ENCODE assay signal across 18 mouse cellular contexts in genomic region chr7:117505791-117506190, GRCm38 (mm10).
DNase-seq lines count a peak whose midpoint lies in the region; ATAC-seq and TF ChIP-seq lines count a peak whose summit lies in the region.
"Had no signal": no experiment of that assay in that cellular context is flagged by ENCODE, and none has a peak within 500 bp of the region (broad histone marks: within the 10 kb centered on the region; RNA-seq: fewer than 3 reads in every experiment).

No protein-coding gene starts in this region.

- ATAC-seq in midbrain, embryonic 11.5 days (ENCODE audit: low FRiP score), result no peak
- ATAC-seq in midbrain, embryonic 16.5 days, result no peak
- no peak for ATAC-seq in kidney, postnatal 0 days (replicated peaks; ENCODE audit: low FRiP score, low read depth)
- peak; percentile 8; the same call in 1 of the 2 replicates for ATAC-seq in stomach, embryonic 16.5 days (ENCODE audit: insufficient read depth, low FRiP score)
- ATAC-seq in cerebellum, adult (ENCODE audit: insufficient number of reproducible peaks, low FRiP score, low TSS enrichment), result no peak
- ATAC-seq: hindbrain, embryonic 16.5 days had no signal

- TF ChIP-seq CTCF in kidney, postnatal 0 days (IDR thresholded peaks at IDR 0.05; ENCODE audit: low read depth), result no peak

- 89% methylated on average over 3 of the region's 3 CpGs for WGBS in midbrain, embryonic 11.5 days
- 83% methylated on average over 3 of the region's 3 CpGs for WGBS in midbrain, embryonic 16.5 days
- 81% methylated on average over 3 of the region's 3 CpGs for WGBS in kidney, postnatal 0 days
- 66% methylated on average over 3 of the region's 3 CpGs for WGBS in stomach, embryonic 16.5 days

- no peak overlapping the region for H3K27ac ChIP-seq in midbrain, embryonic 11.5 days (ENCODE audit: low read depth, low read length)
- no peak overlapping the region for H3K27ac ChIP-seq in midbrain, embryonic 16.5 days (ENCODE audit: low read length)
- no peak overlapping the region for H3K27ac ChIP-seq in kidney, postnatal 0 days
- H3K27ac ChIP-seq in stomach, embryonic 16.5 days (ENCODE audit: low read length), result no peak overlapping the region
- H3K27ac ChIP-seq: embryonic facial prominence, embryonic 15.5 days; forebrain, embryonic 10.5 days; heart, embryonic 13.5 days; liver, embryonic 13.5 days had no signal

- H3K4me1 ChIP-seq in midbrain, embryonic 11.5 days (ENCODE audit: control insufficient read depth, insufficient read depth, low read length), result no peaks in the 10 kb centered on the region
- no peaks in the 10 kb centered on the region for H3K4me1 ChIP-seq in midbrain, embryonic 16.5 days (ENCODE audit: control insufficient read depth, insufficient read depth, low read length)
- H3K4me1 ChIP-seq in kidney, postnatal 0 days (replicated peaks; ENCODE audit: insufficient read depth, low read length), result 0 out of 2 replicates have a peak, but pooled peaks cover 3% of the 10 kb centered on the region
- no peaks in the 10 kb centered on the region for H3K4me1 ChIP-seq in stomach, embryonic 16.5 days (ENCODE audit: control insufficient read depth, insufficient read depth, low read length)
- H3K4me1 ChIP-seq: liver, embryonic 13.5 days had no signal

- no peaks in the 10 kb centered on the region for H3K9me3 ChIP-seq in midbrain, embryonic 11.5 days (ENCODE audit: control insufficient read depth, low read length)
- H3K9me3 ChIP-seq in midbrain, embryonic 16.5 days (replicated peaks; ENCODE audit: control insufficient read depth, low read length, poor library complexity, severe bottlenecking), result no peaks in the 10 kb centered on the region
- H3K9me3 ChIP-seq in kidney, postnatal 0 days (replicated peaks; ENCODE audit: low read length), result no peaks in the 10 kb centered on the region
- peaks cover 5% of the 10 kb centered on the region; the same call in 1 of the 2 replicates for H3K9me3 ChIP-seq in stomach, embryonic 16.5 days (replicated peaks; ENCODE audit: control insufficient read depth, low read length)
- H3K9me3 ChIP-seq: liver, embryonic 13.5 days had no signal

- no peak overlapping the region for H3K4me2 ChIP-seq in midbrain, embryonic 11.5 days
- H3K4me2 ChIP-seq in midbrain, embryonic 16.5 days (ENCODE audit: low read length), result no peak overlapping the region
- H3K4me2 ChIP-seq in kidney, postnatal 0 days (ENCODE audit: low read length), result no peak overlapping the region
- H3K4me2 ChIP-seq in stomach, embryonic 16.5 days (ENCODE audit: low read depth, low read length), result no peak overlapping the region
- H3K4me2 ChIP-seq: embryonic facial prominence, embryonic 15.5 days; heart, embryonic 13.5 days; liver, embryonic 13.5 days had no signal

- no peak overlapping the region for H3K9ac ChIP-seq in midbrain, embryonic 11.5 days (ENCODE audit: low read length)
- no peak overlapping the region for H3K9ac ChIP-seq in midbrain, embryonic 16.5 days (ENCODE audit: low read depth, low read length)
- H3K9ac ChIP-seq in kidney, postnatal 0 days (ENCODE audit: low read depth, low read length), result no peak overlapping the region
- no peak overlapping the region for H3K9ac ChIP-seq in stomach, embryonic 16.5 days (ENCODE audit: low read length)
- H3K9ac ChIP-seq: embryonic facial prominence, embryonic 15.5 days; heart, embryonic 13.5 days; liver, embryonic 13.5 days had no signal

- H3K27me3 ChIP-seq in midbrain, embryonic 11.5 days (ENCODE audit: control insufficient read depth, insufficient read depth, low read length), result no peaks in the 10 kb centered on the region
- no peaks in the 10 kb centered on the region for H3K27me3 ChIP-seq in midbrain, embryonic 16.5 days (ENCODE audit: control insufficient read depth, insufficient read depth, low read depth, low read length)
- H3K27me3 ChIP-seq in kidney, postnatal 0 days (ENCODE audit: insufficient read depth, low read length), result no peaks in the 10 kb centered on the region
- no peaks in the 10 kb centered on the region for H3K27me3 ChIP-seq in stomach, embryonic 16.5 days (ENCODE audit: control insufficient read depth, insufficient read depth, low read length)
- H3K27me3 ChIP-seq: embryonic facial prominence, embryonic 15.5 days; heart, embryonic 13.5 days; liver, embryonic 13.5 days had no signal

- DNase-seq in kidney, adult 18-20 months, result peak; percentile 13
- DNase-seq in kidney, postnatal 10 days, result no peak
- peak; percentile 73 for DNase-seq in midbrain, embryonic 11.5 days (ENCODE audit: low spot score, missing footprints)
- DNase-seq in kidney, postnatal 0 days (ENCODE audit: low spot score), result peak; percentile 15
- DNase-seq in left cerebral cortex, adult 8-10 months (ENCODE audit: low spot score in 2 of 2), result no peak
- DNase-seq: adrenal gland, postnatal 14 days; cerebellum, adult 2 months; heart, postnatal 36 days; layer of hippocampus, postnatal 36 days; liver, embryonic 13.5 days; spleen, adult 18-20 months had no signal

- no peaks in the 10 kb centered on the region for H3K36me3 ChIP-seq in midbrain, embryonic 11.5 days (ENCODE audit: control insufficient read depth, insufficient read depth, low read length)
- H3K36me3 ChIP-seq in midbrain, embryonic 16.5 days (ENCODE audit: control insufficient read depth, insufficient read depth, low read length), result no peaks in the 10 kb centered on the region
- no peaks in the 10 kb centered on the region for H3K36me3 ChIP-seq in kidney, postnatal 0 days (ENCODE audit: insufficient read depth, low read length)
- no peaks in the 10 kb centered on the region for H3K36me3 ChIP-seq in stomach, embryonic 16.5 days (ENCODE audit: control insufficient read depth, insufficient read depth, low read length)
- H3K36me3 ChIP-seq: embryonic facial prominence, embryonic 15.5 days; liver, embryonic 13.5 days had no signal

- H3K4me3 ChIP-seq in midbrain, embryonic 11.5 days (ENCODE audit: low read depth, low read length), result no peak overlapping the region
- H3K4me3 ChIP-seq in midbrain, embryonic 16.5 days (ENCODE audit: low read depth, low read length), result no peak overlapping the region
- H3K4me3 ChIP-seq in kidney, postnatal 0 days (replicated peaks; ENCODE audit: low read depth, low read length), result no peak overlapping the region
- H3K4me3 ChIP-seq in stomach, embryonic 16.5 days (replicated peaks; ENCODE audit: low read length), result no peak overlapping the region
- H3K4me3 ChIP-seq: embryonic facial prominence, embryonic 15.5 days; forebrain, embryonic 10.5 days; heart, embryonic 13.5 days; liver, embryonic 13.5 days had no signal

Comparison
In these comparisons a context has a peak if more than half of its experiments do, and no peak if none do; other contexts are left out.
1. DNase-seq: peak in kidney, adult 18-20 months (single experiment), midbrain, embryonic 11.5 days (single experiment) and kidney, postnatal 0 days (single experiment); none in kidney, postnatal 10 days (single experiment) and left cerebral cortex, adult 8-10 months (0 of 2).